Mouse (Mus musculus) hindlimb bud, embryonic 11.5 days (tissue): Measurements from ENCODE around the gene Trpc5.

Experiments
- DNase-seq: peaks from one replicate; pipeline ENCODE4 v3.0.0-alpha.2; 2012; ENCODE audit warnings: low read depth, low spot score; ENCODE audit errors: extremely low spot score

Trpc5 gene

DNA sequence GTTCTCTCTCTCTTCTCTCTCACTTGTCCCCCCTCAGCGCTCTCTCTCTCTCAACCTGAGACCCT lies at the start of gene Trpc5:
Gene Trpc5, minus strand, starts transcription at position 39 of the 65 bp plus-strand sequence.
- DNase-seq = no peak

DNA sequence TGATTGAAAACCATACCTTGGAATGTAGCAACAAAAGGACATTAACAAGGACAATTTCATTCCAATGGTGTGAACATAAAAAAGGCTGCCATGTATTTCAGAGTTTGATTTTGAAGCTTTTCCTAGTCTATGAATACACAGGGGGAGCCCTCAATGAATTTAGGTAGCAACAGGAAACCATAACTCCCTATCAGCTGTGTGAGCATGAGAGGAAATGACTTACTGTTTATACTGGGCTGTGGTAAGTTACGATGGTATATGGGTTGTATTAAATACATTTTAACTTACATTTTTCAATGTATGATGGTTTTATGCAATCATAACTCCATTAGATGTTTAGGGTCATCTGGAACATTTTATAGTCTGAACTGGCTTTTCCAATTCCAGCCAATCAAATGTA lies 28.4 kb upstream of the Trpc5 start:
- DNase-seq = no peak

DNA sequence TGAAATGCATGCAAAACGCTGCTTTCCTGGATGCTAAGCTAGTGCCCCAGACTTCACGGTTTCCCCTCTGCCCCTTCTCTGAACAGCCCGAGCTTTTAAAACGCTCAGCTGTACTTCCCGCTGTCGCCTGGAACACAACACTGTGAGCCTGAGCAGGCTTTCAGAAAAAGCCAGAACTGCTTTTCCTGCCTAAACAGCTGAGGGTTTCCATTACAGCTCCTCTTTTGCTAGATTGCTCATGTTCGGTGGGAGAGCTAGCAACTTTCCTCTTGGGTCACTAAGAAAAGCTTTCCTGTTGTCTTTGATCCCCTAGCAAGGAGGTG lies 1.8 kb upstream of the Trpc5 start:
- DNase-seq = no peak

DNA sequence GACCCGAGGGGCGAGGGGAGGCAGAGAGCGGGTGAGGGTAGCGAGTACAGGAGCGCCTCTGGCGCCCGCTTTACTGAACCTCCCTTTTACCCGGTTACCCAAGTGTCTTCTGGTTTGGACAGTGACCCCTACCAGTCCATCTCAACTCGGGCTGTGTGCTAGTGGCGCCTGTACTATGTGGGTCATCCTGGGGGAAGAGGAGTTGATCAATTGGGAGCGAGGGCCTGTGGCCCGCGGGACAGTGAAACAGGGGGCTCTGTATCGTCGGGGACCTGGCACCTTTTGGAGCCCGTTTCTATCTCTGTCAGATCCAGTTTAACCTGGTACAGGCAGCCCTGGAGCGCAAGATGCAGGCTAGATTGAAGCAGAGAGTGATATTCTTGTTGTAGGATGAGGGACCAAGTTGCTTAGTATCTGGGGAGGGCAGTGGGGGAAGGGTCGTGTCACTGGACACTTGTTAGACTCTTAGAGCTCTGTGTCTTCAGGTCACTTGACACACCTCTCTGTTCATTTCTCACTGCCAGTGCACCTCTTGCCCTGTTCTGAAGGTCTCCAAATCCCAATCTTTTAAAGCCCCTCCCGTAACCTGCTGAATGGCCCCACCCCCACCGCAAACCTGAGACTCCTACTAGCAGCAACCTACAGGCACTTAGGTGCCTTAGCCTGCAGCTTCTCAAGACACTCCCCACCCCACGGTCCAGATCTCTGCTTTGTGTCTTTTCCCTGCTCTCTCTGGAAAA lies 1.3 kb upstream of the Trpc5 start:
- DNase-seq = no peak

DNA sequence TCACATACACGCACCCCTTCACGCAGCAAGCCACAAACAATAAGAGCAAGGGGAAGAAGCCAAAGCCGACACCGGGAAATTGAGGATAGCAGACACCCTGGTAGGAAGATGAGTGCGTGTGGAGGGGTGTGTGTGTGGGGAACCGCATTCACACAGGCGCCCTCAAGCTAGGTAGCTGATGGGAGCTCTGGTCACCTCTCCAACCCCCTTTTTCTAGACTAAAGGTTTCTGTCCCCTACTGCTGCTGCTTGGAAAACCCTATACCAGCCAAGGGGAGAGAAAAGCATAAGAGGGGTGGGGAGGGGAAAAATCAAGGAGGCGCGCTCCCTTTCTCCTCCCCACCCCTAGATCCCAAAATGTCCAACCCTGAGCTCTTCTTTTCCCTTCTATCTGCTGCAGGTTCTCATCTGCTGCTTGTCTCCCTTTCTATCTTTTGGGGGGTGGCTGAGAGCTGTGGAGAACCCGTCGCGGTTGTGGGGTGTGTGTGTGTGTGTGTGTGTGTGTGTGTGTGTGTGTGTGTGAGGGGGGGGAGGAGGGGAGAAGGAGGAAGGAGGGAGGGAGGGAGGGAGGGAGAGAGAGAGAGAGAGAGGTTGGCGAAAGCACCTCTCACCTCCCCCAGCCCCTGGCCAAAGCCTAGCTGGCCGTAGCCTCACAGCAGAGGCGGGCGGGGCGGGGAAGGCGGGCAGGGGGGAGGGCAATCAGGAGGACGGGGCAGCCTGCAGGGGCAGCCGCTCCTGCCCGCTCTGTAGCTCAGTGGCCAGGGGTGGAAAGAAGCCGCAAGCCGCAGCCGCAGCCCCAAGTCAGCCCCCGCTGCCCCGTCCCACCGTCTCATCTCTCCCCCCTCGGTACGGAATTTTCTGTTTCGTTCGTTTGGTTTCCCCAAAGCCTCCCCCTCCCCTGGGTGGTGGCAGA lies 483 bp upstream of the Trpc5 start, which contains the start of gene Rtl4:
Gene Rtl4, plus strand, starts transcription at position 701 of the 912 bp plus-strand sequence.
- no peak for DNase-seq

DNA sequence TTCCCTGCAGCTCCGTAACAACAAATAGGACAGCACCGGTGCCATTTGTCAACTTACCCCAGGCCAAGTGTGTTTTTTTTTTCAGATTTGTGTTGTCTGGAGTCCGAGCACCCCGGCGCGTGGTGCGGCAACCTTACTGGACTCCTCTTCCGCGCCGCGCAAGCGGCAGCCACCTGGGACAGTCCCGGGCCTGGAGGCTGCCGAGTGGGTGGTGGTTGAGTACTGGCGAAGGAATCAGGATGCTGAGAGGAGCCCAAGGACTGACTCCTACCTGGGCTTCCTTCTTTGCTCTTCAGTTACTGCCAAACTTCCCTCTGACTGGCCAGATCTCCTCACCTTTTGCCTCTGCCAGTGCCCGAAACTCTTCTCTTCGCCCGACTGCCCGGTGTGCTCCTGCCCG lies 238 bp downstream of the Trpc5 start:
- no peak for DNase-seq

DNA sequence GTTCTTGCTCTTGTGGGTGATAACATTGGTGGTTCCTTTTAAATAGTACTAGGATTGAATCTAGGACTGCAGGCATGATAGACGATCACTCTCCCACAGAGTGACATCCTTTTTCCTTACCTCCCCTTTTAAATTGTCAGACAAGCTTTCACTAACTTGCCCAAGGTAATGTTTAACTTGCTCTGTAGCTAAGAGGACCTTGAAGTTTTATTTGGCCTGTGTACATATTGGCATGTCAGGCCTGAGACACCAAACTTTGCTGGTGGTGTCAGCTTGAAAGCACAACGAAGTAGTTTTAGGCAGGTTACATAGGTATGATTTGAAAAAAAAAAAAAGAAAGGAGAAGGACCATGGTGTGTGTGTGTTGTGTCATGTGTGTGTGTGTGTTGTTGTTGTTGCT lies 35.8 kb downstream of the Trpc5 start:
- no peak for DNase-seq

DNA sequence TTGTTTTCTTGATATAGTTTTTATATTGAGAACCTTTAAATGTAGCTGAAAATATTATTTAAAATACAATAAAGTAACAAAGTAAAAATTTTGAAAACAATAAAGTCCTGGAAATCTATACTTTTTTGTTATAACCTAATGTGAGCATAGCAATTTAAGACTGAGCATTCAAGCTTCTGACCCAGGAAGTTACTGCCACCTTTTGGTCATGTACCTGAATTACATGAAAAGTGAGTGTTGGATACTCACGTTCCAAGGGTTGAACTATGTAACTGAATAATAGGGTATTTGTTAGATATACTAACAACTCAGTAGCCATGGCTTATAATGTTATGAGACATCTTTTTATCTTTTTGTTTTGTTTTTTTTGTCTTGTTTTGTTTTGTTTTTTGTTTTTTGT lies 42.6 kb downstream of the Trpc5 start:
- no peak for DNase-seq

DNA sequence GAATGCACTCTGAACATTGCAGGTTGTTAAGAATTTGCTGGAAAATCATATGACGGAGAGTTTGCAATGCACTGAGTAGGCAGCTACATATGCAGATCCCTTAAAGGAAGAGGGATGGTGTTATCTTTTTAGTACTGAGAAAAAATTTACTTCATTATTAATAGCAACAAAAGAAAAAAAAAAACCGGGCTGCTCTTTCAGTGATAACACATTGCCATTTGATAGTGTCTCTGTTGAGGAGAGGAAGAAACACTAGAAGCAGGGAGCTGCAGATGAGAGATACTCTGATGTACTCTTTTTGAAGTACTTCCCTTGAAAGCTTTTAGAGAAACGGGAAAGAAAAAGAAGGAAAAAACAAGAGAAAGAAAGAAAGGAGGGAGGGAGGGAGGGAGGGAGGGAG lies 43.2 kb downstream of the Trpc5 start:
- no peak for DNase-seq

DNA sequence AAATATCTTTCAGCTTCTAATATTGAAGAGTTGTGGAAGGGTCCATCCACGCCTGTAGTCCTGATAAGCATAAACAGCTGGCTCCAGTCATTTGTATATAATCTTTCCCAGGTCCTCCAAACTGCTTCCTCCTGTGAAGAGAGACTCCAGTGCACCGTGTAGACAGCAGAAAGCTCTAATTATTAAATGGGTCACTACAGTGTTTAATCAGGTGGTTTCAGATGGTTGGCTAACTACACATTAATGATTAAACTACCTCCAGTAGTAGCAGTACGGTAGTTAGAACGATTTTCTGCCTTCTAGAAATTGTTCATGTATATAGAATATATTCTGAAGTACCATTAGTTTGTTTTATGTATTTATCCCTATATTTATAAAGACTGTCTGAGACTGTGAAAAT lies 75.2 kb downstream of the Trpc5 start:
- DNase-seq = no peak

DNA sequence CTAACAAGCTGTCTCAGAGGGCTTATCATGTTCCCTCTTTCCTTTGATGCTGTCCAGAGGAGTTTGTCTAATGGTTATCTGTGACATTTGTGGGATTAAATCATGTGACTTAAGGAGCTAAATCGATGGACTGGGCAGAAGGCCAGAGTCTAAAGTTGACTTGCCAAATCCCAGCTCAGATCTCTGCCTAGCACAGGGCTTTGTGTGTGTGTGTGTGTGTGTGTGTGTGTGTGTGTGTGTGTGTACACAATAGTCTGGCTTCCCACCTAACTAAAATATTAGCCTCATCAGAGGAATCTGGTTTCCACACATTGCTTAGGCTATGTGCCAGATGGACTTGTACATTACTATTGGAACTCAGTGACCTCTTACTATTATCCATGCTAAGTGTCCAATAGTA lies 151.5 kb downstream of the Trpc5 start:
- DNase-seq = no peak

DNA sequence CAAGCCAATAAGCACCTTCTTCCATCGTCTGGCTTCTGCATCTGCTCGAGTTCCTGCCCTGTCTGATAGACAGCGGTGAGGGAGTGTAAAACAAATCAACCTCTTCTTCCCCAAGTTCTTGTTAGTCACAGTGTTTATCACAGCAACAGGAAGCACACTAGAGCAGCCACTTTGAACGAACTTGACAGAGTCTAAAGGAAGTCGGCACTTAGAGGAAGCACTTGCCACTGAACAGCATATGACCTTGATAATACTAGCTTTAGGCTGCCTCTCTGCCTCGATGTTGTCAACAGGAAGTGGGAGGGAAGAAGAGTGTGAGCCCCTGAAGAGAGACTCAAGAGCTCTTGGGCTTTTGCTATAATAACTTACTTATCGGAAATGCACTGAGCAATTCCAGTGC lies 161.9 kb downstream of the Trpc5 start:
- no peak for DNase-seq

DNA sequence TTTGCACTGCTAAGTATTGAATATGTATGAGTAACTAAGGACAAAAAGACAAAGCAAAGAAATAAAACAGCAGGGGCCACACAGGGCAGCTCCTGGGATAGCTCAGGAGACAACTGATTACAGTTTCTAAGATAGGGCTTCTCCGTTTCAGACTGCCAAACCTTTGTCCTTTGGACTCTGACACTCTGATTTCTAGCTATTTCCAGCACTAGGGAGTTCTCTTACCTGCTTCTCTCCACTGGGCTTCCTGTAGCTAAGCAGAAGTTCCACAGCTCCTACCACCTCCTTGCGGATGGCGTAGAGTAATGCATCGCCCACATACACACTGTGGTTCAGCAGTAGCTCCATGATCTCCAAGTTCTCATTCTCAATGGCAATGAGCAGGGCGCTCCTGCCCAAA lies 164.7 kb downstream of the Trpc5 start:
- DNase-seq = no peak

DNA sequence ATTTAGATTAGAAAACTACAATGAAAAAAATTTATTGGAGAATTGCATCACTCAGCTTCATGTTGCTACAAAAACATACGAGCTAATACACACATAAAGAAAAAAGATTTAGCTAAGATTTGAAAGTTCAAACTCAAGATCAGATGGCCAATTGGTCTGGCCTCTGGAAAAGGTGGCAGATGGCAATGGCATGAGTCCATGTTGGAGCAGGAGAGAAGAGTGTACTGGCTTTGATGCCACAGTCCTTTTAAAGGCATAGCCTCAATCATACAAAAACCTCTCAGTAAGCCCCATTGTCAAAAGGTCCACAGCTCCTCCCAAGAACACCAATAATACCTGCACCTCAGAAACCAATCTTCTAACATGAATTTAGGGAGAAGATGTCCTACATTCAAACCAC lies 196.6 kb downstream of the Trpc5 start:
- DNase-seq = no peak

DNA sequence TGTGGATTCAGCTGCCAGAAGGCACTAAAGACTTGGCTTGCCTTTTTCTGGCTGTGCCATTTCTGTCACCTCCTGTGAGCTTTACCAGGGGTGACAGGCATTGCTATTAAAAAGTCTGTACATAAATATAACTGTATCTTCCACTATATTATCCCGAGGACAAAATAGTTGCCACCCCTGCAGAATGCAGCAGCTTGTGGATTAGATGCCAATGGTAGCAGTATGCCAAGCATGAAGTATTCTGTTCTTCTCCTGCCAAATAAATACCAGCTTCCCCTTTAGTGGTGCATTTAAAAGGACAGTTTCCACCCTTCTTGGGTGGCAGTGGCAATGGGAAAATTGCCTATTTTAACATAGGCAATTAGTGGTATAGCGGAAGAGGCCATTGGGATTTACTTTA lies 223.6 kb downstream of the Trpc5 start:
- DNase-seq = no peak

DNA sequence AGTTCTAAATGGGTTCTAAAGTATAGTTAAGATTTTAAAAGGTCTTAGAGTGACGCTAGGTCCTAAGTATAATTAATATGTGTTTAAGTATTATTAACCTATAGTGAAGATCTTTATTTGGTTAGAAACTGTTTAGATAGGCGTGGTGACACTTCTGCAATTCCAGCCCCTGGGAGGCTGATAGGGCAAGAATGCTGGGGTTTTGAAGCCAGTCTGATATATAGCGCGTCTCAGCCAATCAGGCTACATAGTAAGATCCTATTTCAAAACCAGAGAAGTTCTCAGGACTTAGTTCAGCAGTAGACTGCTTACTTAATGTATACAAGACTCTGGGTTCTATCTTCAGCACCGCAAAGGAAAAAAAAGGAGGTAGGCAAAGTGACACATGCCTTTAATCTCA lies 231.7 kb downstream of the Trpc5 start, which contains the start of gene Trpc5os:
Gene Trpc5os, plus strand, starts transcription at position 301 of the 400 bp plus-strand sequence.
- DNase-seq = no peak

DNA sequence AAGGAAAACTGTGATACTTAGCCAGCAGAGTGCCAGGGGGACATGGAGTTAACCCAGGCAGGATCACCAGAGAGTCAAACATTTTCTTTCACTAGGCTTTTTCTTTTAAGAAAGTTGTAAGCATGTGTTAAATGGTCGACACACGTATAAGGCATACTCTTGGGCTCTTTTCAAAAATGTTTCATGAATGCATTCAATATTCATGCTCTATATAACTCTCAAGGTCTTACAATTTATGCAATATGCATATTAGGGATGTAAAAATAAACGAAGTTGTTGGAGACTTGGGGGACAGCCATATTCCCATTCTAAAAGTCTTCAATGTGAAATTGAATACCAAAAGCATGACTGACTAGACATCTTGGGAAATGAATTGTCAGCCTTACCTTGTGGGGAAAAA lies 264.1 kb downstream of the Trpc5 start:
- no peak for DNase-seq

DNA sequence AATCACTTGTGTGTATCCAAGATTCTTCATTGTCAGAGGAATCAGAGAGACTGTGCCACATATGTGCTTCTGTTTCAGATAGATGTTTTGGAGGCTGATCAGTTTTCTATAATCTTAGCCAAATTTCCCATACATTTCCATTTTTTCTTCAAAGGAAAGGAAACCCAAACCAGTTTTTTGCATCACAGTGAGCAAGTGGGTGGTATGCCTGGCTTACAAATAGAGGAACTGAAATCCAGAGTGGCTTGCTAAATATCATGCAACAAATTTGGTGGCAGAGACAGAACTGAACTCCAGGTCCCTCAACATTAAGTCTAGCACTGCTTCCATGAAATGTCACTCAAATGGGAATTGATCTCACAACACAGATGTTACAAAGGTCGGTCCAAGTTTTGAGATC lies 266.9 kb downstream of the Trpc5 start:
- DNase-seq = no peak

DNA sequence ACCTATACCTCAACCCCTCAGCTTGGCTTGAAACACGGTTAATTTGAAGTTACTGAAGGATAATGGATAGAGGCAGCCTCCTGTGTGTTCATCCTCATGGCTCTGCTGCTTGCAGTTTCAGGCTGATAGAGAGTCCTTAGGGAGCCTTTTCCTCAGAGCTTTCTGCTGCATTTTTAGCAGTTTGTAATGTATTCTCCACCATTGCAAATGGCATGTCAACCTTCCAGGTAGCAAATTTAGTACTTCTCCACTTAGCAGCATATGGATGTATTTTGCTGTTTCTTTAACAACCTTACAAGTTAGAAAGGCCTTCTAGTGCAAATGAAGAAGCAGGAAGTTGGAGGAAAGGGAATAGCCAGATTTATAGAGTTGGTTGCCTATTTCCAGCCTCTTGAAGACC lies 267.7 kb downstream of the Trpc5 start:
- DNase-seq = no peak

DNA sequence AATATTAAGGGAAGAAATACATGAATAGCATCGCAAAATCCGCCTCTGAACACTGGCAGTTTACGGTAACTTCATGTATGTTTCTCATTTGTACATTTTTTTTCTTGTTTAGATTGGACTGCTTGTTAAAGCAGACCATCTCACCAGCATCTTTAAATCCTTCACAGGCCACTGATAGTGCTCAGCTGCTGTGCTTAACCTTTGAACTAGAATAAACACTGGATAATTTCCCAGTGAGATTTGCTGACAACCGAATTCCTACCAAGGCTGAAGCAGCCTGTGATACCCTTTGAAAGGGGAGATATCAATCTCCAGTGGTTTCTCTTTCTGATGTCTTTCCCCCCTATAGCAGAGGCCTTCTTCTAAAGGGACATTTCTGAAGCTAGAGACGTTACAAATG lies 279.9 kb downstream of the Trpc5 start:
- DNase-seq = no peak

DNA sequence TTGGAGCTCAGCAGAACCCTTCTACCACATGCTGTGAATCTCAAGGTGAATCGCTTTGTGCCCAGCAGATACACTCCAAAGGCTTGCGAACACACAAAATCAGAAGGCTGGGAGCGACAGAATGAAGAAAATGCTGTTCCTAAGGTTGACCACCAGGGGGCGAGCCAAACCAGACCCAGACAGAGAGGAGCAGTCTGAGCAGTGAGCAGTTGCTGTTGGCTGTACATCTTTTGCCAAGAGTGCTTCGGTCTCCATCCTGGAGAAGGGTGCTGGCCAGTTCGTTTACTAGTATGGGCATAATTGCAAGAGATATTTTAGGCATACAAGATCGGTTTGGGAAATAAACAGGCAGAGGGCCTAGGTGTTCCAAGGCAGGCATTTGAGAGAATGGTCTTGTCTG lies 284.5 kb downstream of the Trpc5 start:
- DNase-seq = no peak

DNA sequence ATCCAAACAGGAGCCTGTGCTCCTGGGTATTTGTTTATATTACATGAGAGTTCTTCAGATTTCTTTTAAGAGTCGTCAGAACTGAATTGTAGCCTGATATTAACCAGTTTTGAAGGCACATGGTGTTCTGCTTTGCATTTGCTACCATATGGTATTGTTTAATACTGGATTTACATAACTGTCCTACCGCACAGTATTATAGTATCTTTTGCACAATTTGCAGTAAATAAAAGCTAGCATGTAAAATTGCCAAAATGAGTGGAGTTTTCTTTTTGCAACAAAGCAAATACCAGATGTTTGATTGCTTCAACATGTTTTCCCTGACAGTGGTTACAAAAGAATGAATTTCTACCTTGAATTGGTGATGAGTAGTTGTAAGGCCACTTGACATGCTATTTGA lies 313.8 kb downstream of the Trpc5 start:
- DNase-seq = no peak

DNA sequence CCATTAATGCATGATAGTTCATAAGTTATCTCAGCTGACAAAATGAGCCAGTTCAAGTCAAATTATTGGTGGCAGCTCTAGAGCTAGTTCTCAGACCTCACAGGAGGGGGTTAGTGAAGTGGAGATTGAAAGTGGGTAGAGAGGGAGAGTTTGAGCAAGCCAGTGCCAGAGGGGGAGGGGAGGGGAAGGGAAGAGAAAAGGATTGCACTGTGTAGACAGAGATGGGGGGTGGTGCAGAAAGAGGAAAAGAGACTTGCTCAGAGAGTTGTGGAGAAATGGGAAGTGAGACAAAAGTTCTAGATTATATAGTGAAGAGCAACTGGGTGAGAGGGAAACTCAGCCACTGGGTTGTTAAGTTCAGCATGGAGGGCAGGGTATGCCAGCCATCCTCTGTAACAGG lies 349.6 kb downstream of the Trpc5 start:
- DNase-seq = no peak
